Mouse (Mus musculus) adrenal gland, postnatal 36 days (tissue): ENCODE data around the gene Atp2b4. TPM values are rescaled to one million over a fixed set of nuclear protein-coding genes. Genes with fewer than 3 reads are reported as not detected.

ENCODE experiments used
- DNase-seq, 2 experiments: peaks; one replicate each; pipeline ENCODE4 v3.0.0; 2021; ENCODE audit warnings: mixed read lengths in 1 of 2
- microRNA-seq: library from miRNA; unstranded; fragments of <30 nt; microRNA quantifications from one replicate; pipeline ENCODE4 v1.2.0, GENCODE M21; 2021
- total RNA-seq, 2 experiments: library from RNA; stranded (reverse); gene quantifications; 2 replicates each; pipeline ENCODE4 v1.2.3; 2021

The Atp2b4 gene
- total RNA-seq, 2 experiments from 2014 or later: 21.8 to 34.7 TPM

- DNase-seq: no peak
Observed at GRCm38 (mm10) chr1:133650288-133651055, 150.4 kb downstream of the Atp2b4 start.

Small RNA genes within 50 kb of the gene (microRNA-seq; reads per million reads assigned to microRNA genes)
- not detected for gene Mir6903

Other genes with a start within 250 kb of the Atp2b4 start
- gene Snrpe, start 190.8 kb downstream of the Atp2b4 start, total RNA-seq: 100 to 1,000 TPM; 116 TPM
- gene Zbed6, start 140.2 kb downstream of the Atp2b4 start, total RNA-seq: 10 to 100 TPM in 1 of 2 experiments, 1 to 10 TPM in 1; 9.9 to 11.5 TPM
- gene Gm38394, start 139.7 kb downstream of the Atp2b4 start, total RNA-seq: 10 to 100 TPM; 27.8 to 34.4 TPM
- gene Lax1, start 110.9 kb downstream of the Atp2b4 start, total RNA-seq: under 1 TPM in 1 of 2 experiments, not detected in 1; 0.26 TPM
- gene Optc, start 107.0 kb upstream of the Atp2b4 start, total RNA-seq: 1 to 10 TPM; 1.2 TPM
- gene Prelp, start 120.4 kb upstream of the Atp2b4 start, total RNA-seq: 10 to 100 TPM; 42.1 to 44.9 TPM
- 1 to 10 TPM; 9.3 to 9.8 TPM for gene Fmod, start 236.2 kb upstream of the Atp2b4 start, total RNA-seq